Mouse (Mus musculus) lung, embryonic 15.5 days (tissue): ENCODE results near the gene Osgin1. TPM values are rescaled to one million over a fixed set of nuclear protein-coding genes. Genes with fewer than 3 reads are reported as not detected.

ENCODE experiments used
- ATAC-seq: fragments of 200-750 bp; cut with Nextera tagmentation; 2 replicates; pipeline ENCODE4 v1.8.0; 2017; ENCODE audit warnings: moderate number of reproducible peaks, borderline replicate concordance; ENCODE audit not compliant: low FRiP score, low TSS enrichment; ENCODE audit errors: extremely low read depth
- H3K27ac ChIP-seq: fragments of 300-500 bp; sonication (generic); 2 replicates; pipeline ENCODE4 v1.5.1; 2015; ENCODE audit warnings: moderate library complexity, mild to moderate bottlenecking, inconsistent platforms
- H3K27me3 ChIP-seq: fragments of 300-500 bp; sonication (generic); 2 replicates; pipeline ENCODE4 v1.6.1; 2015; ENCODE audit warnings: inconsistent platforms
- H3K36me3 ChIP-seq: fragments of 300-500 bp; sonication (generic); 2 replicates; pipeline ENCODE4 v1.6.1; 2015; ENCODE audit warnings: inconsistent platforms
- H3K4me1 ChIP-seq: fragments of 300-500 bp; sonication (generic); 2 replicates; pipeline ENCODE4 v1.6.1; 2015; ENCODE audit warnings: inconsistent platforms
- H3K4me2 ChIP-seq: fragments of 300-500 bp; sonication (generic); 2 replicates; pipeline ENCODE4 v1.6.1; 2015; ENCODE audit warnings: inconsistent platforms, mild to moderate bottlenecking, moderate library complexity
- H3K4me3 ChIP-seq: fragments of 300-500 bp; sonication (generic); 2 replicates; pipeline ENCODE4 v1.5.1; 2015; ENCODE audit warnings: mild to moderate bottlenecking, inconsistent platforms
- H3K9ac ChIP-seq: fragments of 300-500 bp; sonication (generic); 2 replicates; pipeline ENCODE4 v1.6.1; 2015; ENCODE audit warnings: inconsistent platforms
- H3K9me3 ChIP-seq: fragments of 300-500 bp; sonication (generic); 2 replicates; pipeline ENCODE4 v1.6.1; 2016; ENCODE audit warnings: inconsistent platforms
- WGBS: fragments of 180-500 bp; shearing (Covaris S2); methylation state at CpG from one replicate; pipeline ENCODE4 v1.1.7; 2015; 5-methylcytosine and 5-hydroxymethylcytosine counted together
- polyA plus RNA-seq: library from polyadenylated mRNA; unstranded; fragments of >200 nt; fragmentation: Nextera tagmentation; extraction: Ambion mirVana; gene quantifications from 2 replicates; pipeline ENCODE4 v1.2.1, GENCODE M21; 2015

The Osgin1 gene
- polyA plus RNA-seq, 1 experiment from 2014 or later: 1.7 TPM

DNA sequence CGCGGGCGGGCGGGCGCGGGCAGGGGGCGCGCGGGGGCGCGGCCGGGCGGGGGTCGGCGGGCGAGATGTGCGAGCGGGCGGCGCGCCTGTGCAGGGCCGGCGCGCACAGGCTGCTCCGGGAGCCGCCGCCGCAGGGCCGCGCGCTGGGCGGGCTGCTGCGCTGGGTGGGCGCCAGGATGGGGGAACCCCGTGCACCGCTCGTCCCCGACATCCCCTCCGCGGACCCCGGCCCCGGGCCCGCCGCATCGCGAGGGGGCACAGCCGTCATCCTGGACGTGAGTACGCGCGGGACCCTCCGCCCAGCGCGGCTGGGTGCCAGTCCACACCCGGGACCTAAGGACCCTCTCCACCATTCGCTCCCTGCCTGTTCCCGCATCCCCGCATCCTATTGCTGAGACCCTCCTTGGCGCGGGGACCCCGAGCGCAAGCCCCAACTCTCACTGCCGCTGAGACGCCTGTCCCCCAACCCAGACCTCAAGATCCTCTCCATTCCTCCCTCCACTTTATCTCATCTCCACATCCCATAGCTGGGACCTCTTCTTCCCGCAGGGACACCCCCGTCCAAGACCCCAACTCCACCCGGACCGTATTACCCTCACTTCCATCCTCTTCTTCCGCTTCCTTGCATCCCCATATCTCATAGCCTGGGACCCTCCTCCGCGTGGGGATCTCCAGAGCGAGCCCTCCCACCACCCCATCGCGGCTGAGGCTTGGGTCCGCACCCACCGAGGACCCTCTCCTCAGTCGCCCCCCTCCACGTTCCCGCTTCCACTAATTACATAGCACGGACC lies 13.3 kb downstream of the Osgin1 start:
- H3K4me3 ChIP-seq: peak overlapping the region; percentile 59
- H3K27me3 ChIP-seq: peaks cover 44% of the 10 kb centered on the region
- H3K36me3 ChIP-seq: no peaks in the 10 kb centered on the region
- peak; percentile 28; the same call in 1 of the 2 replicates for ATAC-seq
- peaks cover 13% of the 10 kb centered on the region for H3K4me1 ChIP-seq
- H3K9me3 ChIP-seq: no peaks in the 10 kb centered on the region
- under 1% methylated on average over 44 of the region's 80 CpGs for WGBS
- H3K4me2 ChIP-seq: peak overlapping the region; percentile 99
- H3K27ac ChIP-seq: no peak overlapping the region
- peak overlapping the region; percentile 34 for H3K9ac ChIP-seq

DNA sequence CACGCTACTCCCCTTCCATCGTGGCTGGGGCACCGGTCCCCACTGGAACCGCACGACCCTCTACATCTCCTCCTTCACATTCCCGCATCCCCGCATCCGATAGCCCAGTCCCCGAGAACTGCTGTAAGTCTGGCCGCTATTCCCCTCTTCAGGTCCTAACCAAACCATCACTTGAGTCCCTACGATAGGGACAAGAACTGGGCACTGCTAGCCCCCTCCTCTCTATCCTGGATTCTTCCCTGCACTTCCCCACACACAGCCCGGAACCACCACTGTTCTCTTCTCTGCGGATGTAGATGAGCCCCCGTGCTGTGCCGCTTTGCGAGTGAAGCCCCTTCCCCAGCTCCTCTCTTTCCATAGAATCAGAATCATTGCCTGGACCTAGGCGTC lies 13.9 kb downstream of the Osgin1 start:
- Histone ChIP-seq H3K36me3 (no peaks in the 10 kb centered on the region), H3K4me1 (peaks cover 13% of the 10 kb centered on the region), H3K4me3 (peak overlapping the region; percentile 59), H3K27ac (no peak overlapping the region), H3K9ac (no peak overlapping the region), H3K27me3 (peaks cover 44% of the 10 kb centered on the region), H3K9me3 (no peaks in the 10 kb centered on the region), H3K4me2 (peak overlapping the region; percentile 99)
- 3% methylated on average over 17 of the region's 17 CpGs for WGBS
- no peak for ATAC-seq

DNA sequence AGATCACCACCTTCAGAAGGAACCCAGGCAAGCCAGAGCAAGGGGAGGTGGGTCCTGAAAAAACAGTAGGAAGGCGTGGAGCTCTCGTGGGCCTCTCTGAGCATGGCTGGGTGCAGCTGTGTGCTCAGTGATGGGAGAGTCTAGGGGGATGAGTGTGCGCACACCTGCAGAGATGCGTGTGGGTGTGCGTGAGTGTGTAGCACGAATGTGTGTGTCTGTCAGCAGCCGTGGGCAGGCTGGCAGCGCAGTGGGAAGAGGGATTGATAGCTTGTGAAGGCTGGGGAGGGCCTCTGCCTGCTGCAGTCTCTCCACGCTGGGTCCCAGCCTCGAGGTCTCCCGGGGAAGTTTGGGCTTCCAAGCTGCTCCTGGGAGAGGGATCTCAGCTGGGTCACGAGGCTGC lies 15.7 kb downstream of the Osgin1 start:
- Histone ChIP-seq H3K4me1 (peaks cover 13% of the 10 kb centered on the region), H3K9me3 (no peaks in the 10 kb centered on the region), H3K27ac (no peak overlapping the region), H3K36me3 (no peaks in the 10 kb centered on the region), H3K9ac (no peak overlapping the region), H3K27me3 (peaks cover 44% of the 10 kb centered on the region), H3K4me3 (no peak overlapping the region), H3K4me2 (no peak overlapping the region)
- WGBS: 74% methylated on average over 12 of the region's 12 CpGs
- ATAC-seq: no peak

DNA sequence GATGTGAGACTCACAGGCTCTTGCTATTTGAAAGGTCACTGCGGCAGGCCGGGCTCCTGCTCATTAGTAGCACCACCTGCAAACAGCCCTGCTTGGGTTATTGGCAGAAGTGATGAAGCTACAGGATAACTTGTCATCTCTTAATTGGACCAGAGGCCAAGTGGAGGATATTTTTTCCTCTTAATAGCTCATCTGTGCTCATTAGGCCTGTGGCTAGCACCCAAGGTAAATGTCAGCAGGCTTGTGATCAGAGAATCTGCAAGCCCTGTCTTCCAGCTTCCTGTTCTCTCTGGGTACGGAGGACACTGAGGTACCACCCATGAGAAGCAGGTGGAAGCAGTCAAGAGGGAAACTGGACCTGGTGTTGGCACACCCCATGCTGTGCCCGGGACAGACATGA lies 17.2 kb downstream of the Osgin1 start:
- Histone ChIP-seq H3K36me3 (no peaks in the 10 kb centered on the region), H3K4me2 (no peak overlapping the region), H3K9ac (no peak overlapping the region), H3K27ac (no peak overlapping the region), H3K4me3 (no peak overlapping the region), H3K27me3 (peaks cover 41% of the 10 kb centered on the region), H3K4me1 (peaks cover 9% of the 10 kb centered on the region), H3K9me3 (no peaks in the 10 kb centered on the region)
- WGBS: 88% methylated on average over 4 of the region's 4 CpGs
- ATAC-seq: no peak

DNA sequence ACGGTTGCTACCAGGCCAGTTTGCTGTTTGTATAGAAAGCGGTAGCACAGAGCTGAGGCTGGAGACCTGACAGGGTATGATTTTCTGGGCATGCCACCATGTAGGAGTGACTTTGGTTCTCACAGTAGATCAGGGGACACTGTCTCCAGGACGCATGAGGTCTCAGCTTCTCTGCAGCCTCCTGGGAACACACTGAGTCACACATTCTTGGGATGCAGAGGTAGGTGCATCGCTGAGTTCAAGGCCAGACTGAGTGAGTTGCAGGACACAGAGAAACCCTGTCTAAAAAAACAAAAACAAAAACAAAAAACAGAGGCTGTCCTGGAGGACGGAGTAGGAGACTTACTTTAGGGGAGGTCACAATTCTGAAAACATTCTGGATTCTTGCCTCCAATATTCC lies 19.0 kb downstream of the Osgin1 start:
- ATAC-seq: no peak
- Histone ChIP-seq H3K27me3 (peaks cover 24% of the 10 kb centered on the region), H3K4me3 (no peak overlapping the region), H3K36me3 (no peaks in the 10 kb centered on the region), H3K4me2 (no peak overlapping the region), H3K9ac (no peak overlapping the region), H3K4me1 (no peaks in the 10 kb centered on the region), H3K27ac (no peak overlapping the region), H3K9me3 (no peaks in the 10 kb centered on the region)
- WGBS: 76% methylated on average over 5 of the region's 5 CpGs

DNA sequence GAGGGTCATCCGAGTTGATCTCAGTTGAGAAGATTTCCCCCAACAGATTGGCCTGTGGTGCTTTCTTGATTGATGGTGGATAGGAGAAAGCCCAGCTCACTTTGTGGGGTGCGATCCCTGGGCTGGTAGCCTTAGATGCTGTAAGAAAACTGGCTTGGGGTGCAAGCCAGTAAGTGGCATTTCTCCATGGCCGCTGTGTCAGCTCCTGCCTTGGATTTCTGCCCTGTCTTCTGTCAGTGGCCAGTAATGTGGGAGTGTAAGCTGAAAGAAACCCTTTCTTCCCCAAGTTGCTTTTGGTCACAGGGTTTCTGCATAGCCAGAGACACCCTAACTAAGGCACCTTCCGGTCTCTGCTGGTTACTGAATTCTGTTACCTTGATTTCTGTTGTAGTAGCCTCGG lies 22.1 kb downstream of the Osgin1 start:
- 75% methylated on average over 5 of the region's 5 CpGs for WGBS
- Histone ChIP-seq H3K9ac (no peak overlapping the region), H3K4me3 (no peak overlapping the region), H3K9me3 (no peaks in the 10 kb centered on the region), H3K27ac (no peak overlapping the region), H3K27me3 (no peaks in the 10 kb centered on the region), H3K4me2 (no peak overlapping the region), H3K36me3 (no peaks in the 10 kb centered on the region), H3K4me1 (0 out of 2 replicates have a peak, but pooled peaks cover 5% of the 10 kb centered on the region)
- ATAC-seq: no peak

DNA sequence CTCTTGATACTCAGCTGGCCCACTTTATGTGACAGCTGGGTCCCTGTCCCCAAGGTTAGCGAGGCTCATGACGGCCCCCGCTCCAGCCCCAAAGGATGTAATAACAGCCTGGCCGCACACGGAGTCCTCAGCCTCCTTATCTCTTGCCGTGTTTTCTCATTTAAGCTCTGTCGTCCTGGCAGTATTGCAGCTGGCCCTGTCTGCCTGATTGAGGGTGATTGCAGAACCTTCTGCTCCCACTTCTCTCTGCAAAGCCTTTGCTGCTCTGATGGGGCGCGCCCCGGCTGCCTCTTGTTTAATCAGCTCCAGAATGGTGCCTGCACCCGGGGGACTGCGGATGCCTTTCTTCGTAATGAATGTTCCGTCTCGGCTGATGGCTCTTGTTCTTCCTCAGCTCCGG lies 25.8 kb downstream of the Osgin1 start:
- ATAC-seq: no peak
- no peak overlapping the region for H3K4me2 ChIP-seq
- H3K4me1 ChIP-seq: 0 out of 2 replicates have a peak, but pooled peaks cover 7% of the 10 kb centered on the region
- 18% methylated on average over 16 of the region's 16 CpGs for WGBS
- H3K36me3 ChIP-seq: no peaks in the 10 kb centered on the region
- H3K27ac ChIP-seq: no peak overlapping the region
- no peak overlapping the region for H3K4me3 ChIP-seq
- peaks cover 3% of the 10 kb centered on the region for H3K27me3 ChIP-seq
- H3K9me3 ChIP-seq: no peaks in the 10 kb centered on the region
- H3K9ac ChIP-seq: no peak overlapping the region

DNA sequence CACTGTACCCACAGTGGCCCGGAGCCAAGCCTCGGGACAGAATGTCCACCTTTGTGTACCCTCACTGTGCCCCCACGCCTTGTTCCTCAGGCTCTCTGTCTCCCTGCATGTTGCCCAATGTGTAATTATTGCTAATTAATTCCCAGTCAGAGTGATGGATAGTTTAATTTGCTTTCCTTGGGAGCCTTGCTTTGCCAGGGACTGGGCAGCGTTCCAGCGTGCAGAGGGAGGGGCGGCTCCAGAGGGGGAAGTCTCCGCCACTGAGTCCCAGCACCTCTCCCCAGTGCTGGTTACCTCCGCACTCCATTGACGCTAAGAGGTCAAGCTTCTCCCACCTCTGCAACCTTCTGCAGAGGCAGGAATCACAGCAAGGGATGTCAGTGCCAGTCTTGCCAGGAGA lies 27.4 kb downstream of the Osgin1 start:
- Histone ChIP-seq H3K36me3 (no peaks in the 10 kb centered on the region), H3K27me3 (peaks cover 19% of the 10 kb centered on the region), H3K9me3 (no peaks in the 10 kb centered on the region), H3K4me3 (no peak overlapping the region), H3K27ac (no peak overlapping the region), H3K4me2 (no peak overlapping the region), H3K4me1 (peaks cover 23% of the 10 kb centered on the region), H3K9ac (no peak overlapping the region)
- 61% methylated on average over 9 of the region's 9 CpGs for WGBS
- ATAC-seq: no peak

DNA sequence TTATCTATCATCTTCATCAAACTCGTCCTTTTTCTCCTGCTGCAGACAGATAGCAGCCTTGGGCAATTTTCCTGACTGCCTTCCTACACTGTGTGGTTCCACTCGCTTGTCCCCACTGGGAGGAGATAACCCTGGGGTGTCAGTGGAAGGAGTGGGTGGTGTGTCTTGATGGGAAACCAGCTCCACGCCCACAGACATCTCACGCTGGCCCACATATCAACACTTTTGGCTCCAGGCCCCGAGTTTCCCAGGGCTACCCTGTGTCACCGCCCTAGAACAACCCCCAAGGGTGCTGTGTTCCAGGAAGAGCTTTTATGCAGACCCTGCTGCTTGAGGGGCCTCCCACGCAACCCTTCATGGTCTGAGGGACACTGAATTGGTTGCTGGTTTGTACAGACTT lies 29.8 kb downstream of the Osgin1 start:
- Histone ChIP-seq H3K4me1 (peaks cover 25% of the 10 kb centered on the region), H3K4me2 (no peak overlapping the region), H3K4me3 (no peak overlapping the region), H3K36me3 (no peaks in the 10 kb centered on the region), H3K9ac (no peak overlapping the region), H3K27me3 (peaks cover 19% of the 10 kb centered on the region), H3K27ac (no peak overlapping the region), H3K9me3 (no peaks in the 10 kb centered on the region)
- ATAC-seq: no peak
- WGBS: 38% methylated on average over 7 of the region's 7 CpGs

DNA sequence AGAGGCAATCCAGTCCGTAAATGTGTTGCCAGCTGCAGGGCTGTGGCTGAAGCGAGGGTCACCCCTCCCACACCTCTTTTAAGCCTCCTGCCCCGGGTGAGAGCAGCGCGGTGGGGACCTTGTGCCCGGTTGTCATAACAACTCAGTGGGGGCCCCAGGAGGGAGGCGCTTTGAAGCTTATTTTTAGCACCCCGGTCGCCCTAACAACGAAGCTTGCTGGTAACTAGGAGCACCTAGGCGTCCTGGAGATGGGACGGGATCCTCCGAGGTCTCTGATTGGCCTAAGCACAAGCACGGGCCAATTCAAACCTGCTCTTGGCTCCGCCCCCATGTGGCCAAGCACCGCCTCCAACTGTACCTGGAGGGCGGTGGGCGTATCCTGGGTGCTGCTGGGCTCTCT lies 32.2 kb downstream of the Osgin1 start:
- H3K36me3 ChIP-seq: no peaks in the 10 kb centered on the region
- H3K9me3 ChIP-seq: no peaks in the 10 kb centered on the region
- H3K27me3 ChIP-seq: peaks cover 19% of the 10 kb centered on the region
- 2% methylated on average over 18 of the region's 18 CpGs for WGBS
- no peak overlapping the region; the same call in 1 of the 2 replicates for H3K4me3 ChIP-seq
- peak overlapping the region; percentile 42 for H3K4me2 ChIP-seq
- peaks cover 20% of the 10 kb centered on the region for H3K4me1 ChIP-seq
- H3K9ac ChIP-seq: no peak overlapping the region
- peak; percentile 51 for ATAC-seq
- H3K27ac ChIP-seq: no peak overlapping the region

DNA sequence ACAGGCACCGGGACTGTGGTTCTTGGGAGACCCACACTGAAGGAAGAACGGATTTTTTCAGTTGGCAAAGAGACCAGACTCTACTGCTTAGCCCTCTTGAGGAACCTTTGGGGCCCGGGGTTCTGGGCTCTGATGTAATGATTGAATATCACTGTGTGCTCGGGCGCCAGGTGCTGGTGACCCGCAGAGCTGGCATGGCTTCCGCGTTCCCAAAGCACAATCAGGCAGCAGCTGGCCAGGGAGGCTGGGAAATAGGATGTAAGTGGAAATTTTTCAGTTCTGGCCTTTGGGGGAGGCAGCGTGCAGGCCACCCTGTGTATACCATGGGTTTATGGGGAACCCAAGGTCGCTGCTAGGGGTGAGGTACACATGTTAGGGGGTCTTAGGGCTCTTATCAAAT lies 32.9 kb downstream of the Osgin1 start:
- Histone ChIP-seq H3K36me3 (no peaks in the 10 kb centered on the region), H3K9ac (no peak overlapping the region), H3K27me3 (peaks cover 19% of the 10 kb centered on the region), H3K9me3 (no peaks in the 10 kb centered on the region), H3K4me1 (peaks cover 20% of the 10 kb centered on the region), H3K27ac (no peak overlapping the region), H3K4me3 (no peak overlapping the region), H3K4me2 (no peak overlapping the region)
- 54% methylated on average over 10 of the region's 10 CpGs for WGBS
- ATAC-seq: no peak

DNA sequence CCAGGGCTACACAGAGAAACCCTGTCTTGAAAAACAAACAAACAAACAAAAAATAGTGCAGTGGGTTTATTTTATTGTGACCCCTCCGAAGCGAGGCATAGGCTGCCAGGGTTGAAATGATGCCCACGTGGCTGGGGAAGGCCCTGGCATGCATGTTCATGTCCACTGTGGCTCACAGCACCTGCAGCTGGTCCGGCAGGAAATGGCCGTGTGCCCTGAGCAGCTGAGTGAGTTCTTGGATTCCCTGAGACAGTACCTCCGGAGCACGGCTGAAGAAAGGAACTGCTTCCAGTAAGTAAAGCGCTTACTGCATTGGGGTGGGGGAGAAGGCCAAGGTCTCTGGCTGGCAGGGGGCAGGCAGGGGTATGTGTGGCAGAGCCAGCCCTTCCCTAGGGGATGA lies 34.2 kb downstream of the Osgin1 start:
- H3K4me3 ChIP-seq: no peak overlapping the region
- no peak overlapping the region for H3K9ac ChIP-seq
- H3K9me3 ChIP-seq: no peaks in the 10 kb centered on the region
- WGBS: 80% methylated on average over 8 of the region's 8 CpGs
- no peak overlapping the region for H3K27ac ChIP-seq
- no peaks in the 10 kb centered on the region for H3K36me3 ChIP-seq
- peaks cover 19% of the 10 kb centered on the region for H3K27me3 ChIP-seq
- ATAC-seq: no peak
- no peak overlapping the region for H3K4me2 ChIP-seq
- H3K4me1 ChIP-seq: peaks cover 20% of the 10 kb centered on the region
